Mouse (Mus musculus) thymus, postnatal 0 days (tissue): ENCODE results near the gene Slc4a1. TPM values are rescaled to one million over a fixed set of nuclear protein-coding genes. Genes with fewer than 3 reads are reported as not detected.
"Not testable (repeated sequence)": the region's sequence is repeated elsewhere in the genome, so short reads cannot be mapped to it uniquely, and the experiment has no call there.

Source experiments
- DNase-seq: peaks from one replicate; pipeline ENCODE4 v3.0.0-alpha.2; 2015; ENCODE audit warnings: low spot score
- polyA plus RNA-seq: library from polyadenylated mRNA; unstranded; fragments of >200 nt; fragmentation: Nextera tagmentation; extraction: Ambion mirVana; gene quantifications from 2 replicates; pipeline ENCODE4 v1.2.1, GENCODE M21; 2015

The Slc4a1 gene
- 0.48 and 0.53 TPM in 2 replicates for polyA plus RNA-seq

- DNase-seq, result not testable (repeated sequence)
Measured at GRCm38 (mm10) chr11:102366103-102366502, at the start of gene Slc4a1. TSS of gene Slc4a1 (minus strand) at chr11:102366203.

DNA sequence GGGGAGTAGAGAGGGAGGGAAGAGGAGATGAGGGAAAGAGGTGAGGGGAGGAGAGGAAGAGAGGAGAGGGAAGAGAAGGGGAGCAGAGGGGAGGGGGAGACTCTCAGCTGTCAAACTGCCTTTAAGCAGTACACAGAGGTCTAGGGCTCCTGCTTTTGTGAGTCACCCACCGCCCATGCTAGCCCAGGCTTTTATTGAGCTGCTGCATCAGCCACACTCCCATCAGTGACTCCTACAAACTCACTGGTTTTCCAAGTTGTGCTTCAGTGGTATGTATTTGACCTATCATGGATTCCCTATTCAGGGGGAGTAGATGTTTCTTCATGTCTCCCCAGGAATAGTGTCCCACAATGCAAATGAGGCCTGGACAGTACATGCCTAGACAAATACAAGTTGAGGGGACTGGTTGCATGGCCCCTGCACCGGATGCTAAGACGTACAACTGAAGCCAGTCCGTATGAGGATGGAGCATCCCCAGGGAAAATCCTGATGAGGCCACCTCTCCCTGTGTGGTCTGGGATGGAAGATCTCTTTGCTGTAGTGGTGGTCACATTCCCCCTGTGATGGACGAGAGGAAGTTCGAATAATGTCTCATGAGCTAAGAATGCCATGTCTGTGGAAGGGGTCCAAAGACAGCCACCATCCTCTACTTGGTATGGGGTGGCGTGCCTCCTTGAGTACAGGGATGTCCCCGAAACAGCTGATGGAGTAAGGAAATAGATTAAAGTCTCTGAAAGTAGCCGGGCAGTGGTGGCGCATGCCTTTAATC lies 49.2 kb upstream of the Slc4a1 start:
- DNase-seq, result no peak

DNA sequence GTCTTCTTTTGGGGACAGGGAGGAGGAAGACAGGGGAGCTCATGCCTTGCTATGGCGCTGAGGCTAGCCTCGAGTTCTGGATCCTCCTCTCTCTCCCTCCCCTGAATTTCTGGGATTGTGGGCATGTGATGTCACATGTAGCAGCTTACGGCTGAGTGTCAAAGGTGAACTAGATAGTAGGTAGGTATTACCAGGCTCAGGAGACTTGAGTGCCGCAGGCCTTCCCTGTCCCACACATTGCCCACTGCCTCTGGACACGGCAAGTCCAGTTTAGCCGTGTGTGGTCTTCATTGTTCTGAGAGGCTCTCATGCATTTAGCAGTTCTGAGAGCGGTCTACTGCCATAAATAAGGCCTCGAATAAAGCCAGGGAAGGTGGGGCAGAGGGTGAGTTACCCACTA lies 47.1 kb upstream of the Slc4a1 start:
- no peak for DNase-seq

- peak; percentile 85 for DNase-seq
Measured at GRCm38 (mm10) chr11:102411704-102412103, 45.7 kb upstream of the Slc4a1 start.

- DNase-seq, result no peak
Measured at GRCm38 (mm10) chr11:102411061-102411460, 45.1 kb upstream of the Slc4a1 start.

GRCm38 (mm10) chr11:102410345-102410744 lies 44.3 kb upstream of the Slc4a1 start:
- not testable (repeated sequence) for DNase-seq

DNA sequence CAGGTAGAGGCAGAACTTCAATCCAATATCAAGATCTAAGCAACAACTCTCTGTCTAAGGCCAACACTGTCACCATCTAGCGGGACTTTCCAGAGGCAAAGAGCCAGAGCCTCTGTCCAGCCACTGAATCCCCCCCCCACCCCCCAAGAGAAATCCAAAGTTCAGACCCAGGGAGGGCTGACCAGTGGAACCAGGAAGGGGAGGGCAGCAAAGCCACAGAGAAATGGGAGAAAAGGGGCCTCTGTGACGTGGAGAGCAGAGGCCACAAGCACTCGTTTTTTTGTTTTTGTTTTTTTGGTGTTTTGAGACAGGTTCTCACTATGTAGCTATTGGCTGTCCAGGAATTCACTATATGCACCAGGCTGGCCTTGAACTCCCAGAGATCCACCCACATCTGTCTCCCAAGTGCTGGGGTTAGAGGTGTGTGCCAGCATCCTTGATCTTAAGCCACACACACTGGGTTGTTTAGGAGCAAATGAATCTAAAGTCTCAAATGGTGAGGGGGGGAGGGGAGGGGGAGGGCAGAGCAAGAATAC lies 43.9 kb upstream of the Slc4a1 start:
- no peak for DNase-seq

DNA sequence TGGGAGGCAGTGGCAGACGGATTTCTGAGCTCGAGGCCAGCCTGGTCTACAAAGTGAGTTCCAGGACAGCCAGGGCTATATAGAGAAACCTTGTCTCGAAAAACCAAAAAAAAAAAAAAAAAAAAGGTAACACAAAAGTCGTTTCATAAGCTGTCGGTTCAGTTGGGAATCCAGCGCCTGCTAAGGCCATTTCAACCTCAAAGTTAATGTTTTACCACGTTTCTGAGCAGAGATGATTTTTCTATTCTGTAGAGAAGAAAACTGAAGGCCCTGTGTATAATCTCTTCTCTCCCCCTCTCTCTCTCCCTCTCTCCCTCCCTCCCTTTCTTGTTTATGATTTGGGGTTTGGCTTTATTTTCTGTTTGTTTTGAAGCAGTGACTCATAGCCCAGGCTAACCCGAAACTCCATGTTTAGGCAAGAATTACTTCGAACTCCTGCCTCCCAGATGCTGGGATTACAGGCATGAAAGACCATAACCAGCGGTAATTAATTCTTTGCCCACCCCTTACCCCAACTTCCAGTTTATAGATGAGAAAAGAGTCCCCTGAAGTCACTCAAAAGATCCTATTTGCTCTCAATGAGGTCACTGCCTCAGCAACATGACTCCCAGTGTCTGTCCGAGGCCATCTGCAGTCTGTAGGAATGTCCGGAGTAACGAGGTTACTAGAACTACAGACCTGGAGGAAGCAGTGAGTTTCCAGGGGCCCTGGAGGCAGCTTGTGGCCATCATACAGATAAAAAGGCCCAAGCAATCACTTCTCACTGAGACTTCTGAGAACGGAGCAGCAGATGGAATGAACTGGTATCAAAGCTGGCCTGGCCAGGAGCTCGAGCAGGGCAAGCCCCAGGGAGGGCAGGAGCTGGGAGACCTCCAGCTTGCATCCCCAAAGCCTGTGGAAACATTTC lies 43.1 kb upstream of the Slc4a1 start:
- no peak for DNase-seq

DNA sequence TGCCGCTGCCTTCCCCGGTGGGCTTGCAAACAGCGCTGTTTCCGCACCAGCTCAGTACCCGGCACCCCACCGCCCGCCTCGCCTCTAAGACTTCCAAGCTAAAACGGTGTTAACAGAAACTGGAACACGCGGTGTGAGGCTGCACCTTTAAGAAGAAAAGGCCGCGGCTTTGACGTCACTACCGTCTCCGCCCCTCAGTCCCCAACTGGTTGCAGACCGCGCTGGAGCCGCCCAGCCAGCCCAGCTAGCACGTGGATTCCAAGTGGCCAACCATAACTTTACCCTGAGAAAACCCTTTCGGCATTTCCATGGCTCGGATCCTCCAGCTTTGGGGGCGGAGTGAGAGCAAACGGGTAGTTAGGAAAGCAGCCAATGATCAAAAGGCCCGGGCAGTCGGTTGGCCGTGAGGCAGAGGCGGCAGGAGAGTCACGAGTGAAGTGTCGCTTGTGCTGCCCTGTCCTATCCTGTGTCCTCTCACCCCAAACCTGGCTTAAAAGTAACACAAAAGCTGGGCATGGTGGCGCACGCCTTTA lies 42.4 kb upstream of the Slc4a1 start:
- peak; percentile 96 for DNase-seq

DNA sequence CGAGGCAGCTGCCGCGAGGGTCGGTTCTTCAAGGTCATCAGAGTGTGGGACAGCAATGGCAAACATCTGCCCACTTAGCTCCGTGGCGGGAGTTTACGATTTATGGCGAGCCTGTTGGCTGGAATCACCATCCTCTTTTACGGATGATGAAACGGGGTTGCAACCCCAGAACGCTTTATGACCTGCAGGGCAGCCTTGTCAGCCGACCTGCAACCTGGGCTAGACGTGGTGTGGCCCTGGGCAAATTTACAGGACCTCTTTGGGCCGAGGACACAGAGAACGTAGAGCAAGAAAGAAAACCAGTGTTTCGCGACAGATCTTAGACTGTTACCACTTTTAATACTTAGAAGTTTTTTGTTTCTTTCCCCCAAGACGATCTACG lies 41.8 kb upstream of the Slc4a1 start, which contains the start of gene Slc25a39:
Slc25a39 (minus strand) TSS at position 113 of the 382 bp plus-strand sequence.
- DNase-seq, result no peak

DNA sequence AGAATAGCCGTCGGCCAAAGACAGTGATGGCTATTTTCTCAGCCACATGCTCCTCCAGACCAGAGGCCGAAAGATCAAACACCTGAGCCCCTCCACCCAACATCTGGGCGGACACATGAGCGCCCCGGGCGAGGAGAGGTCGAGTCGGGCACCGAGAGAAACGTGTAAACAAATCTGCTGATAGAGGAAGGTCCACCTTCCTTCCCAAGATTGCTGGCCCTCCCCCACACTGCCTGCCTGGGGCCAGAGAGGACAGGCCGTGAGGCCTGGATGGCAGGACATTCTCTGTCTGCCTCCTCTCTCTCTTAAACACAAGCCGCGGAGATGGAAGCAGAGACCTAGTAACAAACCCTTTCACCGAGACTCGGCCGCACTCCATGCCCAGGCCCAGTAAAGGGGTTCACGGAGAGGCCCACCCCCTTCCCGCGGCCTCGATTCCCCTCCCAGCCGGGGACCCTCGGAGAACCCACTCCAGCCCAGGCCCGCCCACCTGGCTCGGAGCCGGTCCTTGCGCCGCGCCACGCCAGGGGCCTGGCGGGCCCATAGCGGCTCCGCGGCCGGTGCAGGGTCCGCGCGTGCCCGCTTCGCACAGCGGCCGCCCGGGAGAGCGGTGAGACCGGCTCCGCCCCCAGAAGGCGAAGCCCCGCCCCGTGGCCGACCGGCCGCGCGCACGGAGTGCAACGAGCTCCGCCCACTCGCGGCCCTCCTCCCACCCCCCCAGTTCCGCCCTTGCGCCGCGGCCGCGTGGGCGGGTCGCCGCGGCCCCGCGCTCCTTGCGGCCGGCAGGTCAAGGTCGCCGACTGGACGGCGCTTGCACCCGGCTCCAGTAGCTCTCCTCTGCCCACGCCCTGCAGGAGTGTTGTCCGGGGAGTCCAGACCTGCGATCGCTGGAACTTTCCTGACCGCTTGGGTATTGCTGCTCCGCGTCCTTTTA lies 41.2 kb upstream of the Slc4a1 start:
- DNase-seq, result peak; percentile 88

- no peak for DNase-seq
Measured at GRCm38 (mm10) chr11:102406401-102406800, 40.4 kb upstream of the Slc4a1 start.

GRCm38 (mm10) chr11:102405544-102406285 lies 39.7 kb upstream of the Slc4a1 start:
- DNase-seq, result no peak

DNA sequence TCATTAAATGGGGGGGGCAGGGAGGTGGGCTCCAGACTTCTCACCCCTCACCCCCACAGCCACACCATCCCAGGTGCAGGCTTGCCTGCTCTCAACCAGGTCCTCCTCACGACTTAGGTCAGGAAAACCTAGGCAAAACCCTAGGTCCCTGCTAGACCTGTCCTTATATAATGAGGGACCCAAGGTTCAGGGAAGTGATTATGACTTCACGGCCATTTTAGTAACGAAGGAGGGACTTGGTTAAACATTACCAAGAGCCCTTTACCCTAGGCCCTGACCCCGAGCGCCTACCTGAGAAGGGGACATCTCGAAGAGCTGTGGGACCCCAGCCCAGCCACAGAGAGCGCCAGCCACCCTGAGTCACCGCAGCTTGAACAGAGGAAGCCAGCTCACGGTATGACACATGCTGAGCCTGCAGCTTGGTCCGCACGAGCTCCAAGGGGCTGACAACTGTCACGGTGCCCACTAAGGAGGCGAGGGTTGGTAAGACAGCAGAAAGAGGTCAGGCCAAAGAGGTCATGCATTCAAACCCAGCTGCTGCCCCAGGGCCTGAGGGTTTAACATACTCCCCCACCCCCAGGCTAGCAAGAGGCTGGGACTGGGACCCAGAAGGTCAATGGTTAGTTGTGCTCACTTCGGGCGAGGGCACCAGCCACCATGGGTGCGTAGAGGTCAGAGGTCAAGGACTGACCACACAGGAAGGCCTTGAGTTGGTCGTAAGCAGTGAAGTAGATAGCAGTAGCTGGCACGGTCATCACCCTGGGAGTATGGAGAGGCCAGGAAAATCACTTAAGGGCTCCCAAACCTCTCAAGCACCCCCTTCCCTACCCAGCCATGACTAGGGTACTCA lies 38.4 kb upstream of the Slc4a1 start:
- no peak for DNase-seq

GRCm38 (mm10) chr11:102403657-102404056 lies 37.7 kb upstream of the Slc4a1 start:
- DNase-seq, result no peak

- DNase-seq, result no peak
Measured at GRCm38 (mm10) chr11:102401898-102402500, 36.0 kb upstream of the Slc4a1 start.

DNA sequence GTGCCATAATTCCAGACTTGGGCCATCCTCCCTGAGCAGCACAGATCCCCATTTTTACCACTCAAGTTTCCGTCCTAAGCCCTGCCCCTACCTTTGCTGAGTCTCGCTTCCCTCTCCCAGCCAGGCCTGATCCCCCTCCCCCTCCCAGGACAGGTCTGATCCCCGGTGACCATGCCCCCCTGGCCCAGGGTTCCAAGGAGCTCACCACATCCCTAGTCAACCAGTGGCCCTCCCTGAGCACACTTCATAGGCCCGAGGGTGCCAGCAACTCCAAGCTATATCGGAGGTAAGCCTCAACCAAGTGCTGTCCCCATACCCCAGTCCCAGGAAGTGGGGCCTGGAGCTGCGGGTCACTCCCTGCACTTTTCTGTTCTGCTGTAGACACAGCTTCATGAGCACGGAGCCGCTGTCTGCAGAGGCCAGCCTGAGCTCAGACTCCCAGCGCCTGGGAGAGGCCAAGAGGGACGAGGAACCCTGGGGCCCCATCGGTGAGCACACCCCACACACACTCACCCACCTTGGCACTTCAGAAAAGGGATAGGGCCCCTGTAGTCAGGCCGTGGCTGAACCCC lies 34.6 kb upstream of the Slc4a1 start:
- DNase-seq, result no peak

DNA sequence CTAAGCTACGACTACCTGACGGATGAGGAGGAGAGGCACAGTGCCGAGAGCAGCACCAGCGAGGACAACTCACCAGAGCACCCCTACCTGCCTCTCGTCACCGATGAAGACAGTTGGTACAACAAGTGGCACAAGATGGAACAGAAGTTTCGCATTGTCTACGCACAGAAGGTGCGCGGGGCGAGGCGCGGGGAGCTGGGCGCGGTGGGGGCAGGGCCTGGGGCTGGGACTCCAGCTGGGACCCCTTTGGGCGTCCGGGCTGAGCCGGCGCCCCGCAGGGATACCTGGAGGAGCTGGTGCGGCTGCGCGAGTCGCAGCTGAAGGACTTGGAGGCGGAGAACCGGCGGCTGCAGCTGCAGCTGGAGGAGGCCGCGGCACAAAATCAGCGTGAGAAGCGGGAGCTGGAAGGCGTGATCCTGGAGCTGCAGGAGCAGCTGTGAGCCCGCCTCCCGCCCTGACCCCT lies 33.6 kb upstream of the Slc4a1 start:
- DNase-seq, result no peak
